Mouse (Mus musculus): ENCODE data around the gene Lce3f. TPM values are rescaled to one million over a fixed set of nuclear protein-coding genes. Genes with fewer than 3 reads are reported as not detected.
A peak's percentile ranks its signal among the peaks of the same experiment; 100 is the strongest.

Lce3f gene
- not detected in 2 replicates for polyA plus RNA-seq (2014; fragmentation: Nextera tagmentation; extraction: Ambion mirVana)

DNA sequence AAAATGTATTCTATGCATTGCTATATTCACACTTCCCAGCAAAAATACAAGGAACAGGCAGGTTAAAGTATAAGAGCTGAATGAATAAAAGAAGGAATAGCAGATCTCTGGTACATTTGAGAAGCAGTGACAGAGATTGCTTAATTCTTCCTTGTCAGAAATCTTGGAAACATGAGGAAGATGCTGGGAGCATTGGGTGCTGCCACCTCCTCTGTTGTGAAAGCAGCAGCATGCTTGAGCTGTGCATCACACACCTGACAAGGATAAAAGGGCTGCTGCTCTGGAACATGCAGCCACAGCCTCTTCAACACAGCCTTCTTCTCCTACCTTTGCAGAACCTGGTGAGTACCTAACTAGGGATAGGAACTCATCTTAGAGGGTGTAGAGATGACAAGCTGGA lies at the start of gene Lce3f:
TSS of gene Lce3f (plus strand) at position 301 of the 400 bp plus-strand sequence.
- ATAC-seq (ENCODE audit: insufficient read depth, low FRiP score, low TSS enrichment) (no peak), DNase-seq (ENCODE audit: low spot score) (no peak)
- no peak within 1 kb of the TSS for H3K9ac ChIP-seq (ENCODE audit: low read length)
- H3K27me3 ChIP-seq (ENCODE audit: control insufficient read depth, insufficient read depth, low read length), result no peaks in the 10 kb centered on the region
- no peaks in the 10 kb centered on the region for H3K4me1 ChIP-seq (ENCODE audit: control insufficient read depth, insufficient read depth, low read length)
- H3K4me3 ChIP-seq (ENCODE audit: low read depth, low read length), result no peak within 1 kb of the TSS
- H3K4me2 ChIP-seq (ENCODE audit: low read depth), result no peak within 1 kb of the TSS
- H3K36me3 ChIP-seq (ENCODE audit: control insufficient read depth, insufficient read depth, low read length), result no peaks in the 10 kb centered on the region
- no peaks in the 10 kb centered on the region for H3K9me3 ChIP-seq (ENCODE audit: control insufficient read depth, low read length)
- no peak within 1 kb of the TSS for H3K27ac ChIP-seq (ENCODE audit: low read depth, low read length)

GRCm38 (mm10) chr3:92944186-92944585 lies 47.8 kb upstream of the Lce3f start, which contains the start of gene Lce3c:
Lce3c (plus strand) TSS chr3:92944486.
- no peaks in the 10 kb centered on the region for H3K36me3 ChIP-seq (ENCODE audit: control insufficient read depth, insufficient read depth, low read length)
- no peak within 1 kb of the TSS for H3K4me2 ChIP-seq (ENCODE audit: low read depth)
- ATAC-seq (ENCODE audit: insufficient read depth, low FRiP score, low TSS enrichment), result no peak
- H3K9ac ChIP-seq (ENCODE audit: low read length), result no peak within 1 kb of the TSS
- no peak for DNase-seq (ENCODE audit: low spot score)
- no peaks in the 10 kb centered on the region for H3K4me1 ChIP-seq (ENCODE audit: control insufficient read depth, insufficient read depth, low read length)
- no peak within 1 kb of the TSS for H3K4me3 ChIP-seq (ENCODE audit: low read depth, low read length)
- WGBS, result 82% methylated on average over 1 of the region's 1 CpGs
- H3K27me3 ChIP-seq (ENCODE audit: control insufficient read depth, insufficient read depth, low read length), result no peaks in the 10 kb centered on the region
- no peaks in the 10 kb centered on the region for H3K9me3 ChIP-seq (ENCODE audit: control insufficient read depth, low read length)
- no peak within 1 kb of the TSS for H3K27ac ChIP-seq (ENCODE audit: low read depth, low read length)

DNA sequence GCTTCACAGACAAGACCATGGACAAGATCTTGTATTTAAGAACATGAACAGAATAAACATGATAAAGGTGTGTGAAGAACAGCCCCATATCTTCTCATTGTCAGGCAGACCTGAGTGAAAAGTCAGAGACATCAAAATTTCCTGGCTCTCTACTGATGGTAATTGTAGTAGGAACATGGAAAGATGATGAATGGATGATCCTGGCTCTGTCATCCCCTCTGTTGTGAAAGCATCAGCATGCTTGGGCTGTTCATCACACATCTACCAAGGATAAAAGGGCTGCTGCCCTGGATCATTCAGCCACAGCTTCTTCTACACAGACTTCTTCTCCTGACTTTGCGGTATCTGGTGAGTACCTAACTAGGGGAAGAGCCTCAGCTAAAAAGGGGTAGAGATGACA lies 34.9 kb upstream of the Lce3f start, which contains the start of gene Lce3d:
TSS of gene Lce3d (plus strand) at position 301 of the 400 bp plus-strand sequence.
- ATAC-seq (ENCODE audit: insufficient read depth, low FRiP score, low TSS enrichment) (no peak), DNase-seq (ENCODE audit: low spot score) (no peak)
- WGBS, result 88% methylated on average over 1 of the region's 1 CpGs
- Histone ChIP-seq H3K9me3 (ENCODE audit: control insufficient read depth, low read length) (no peaks in the 10 kb centered on the region), H3K27me3 (ENCODE audit: control insufficient read depth, insufficient read depth, low read length) (no peaks in the 10 kb centered on the region), H3K9ac (ENCODE audit: low read length) (no peak within 1 kb of the TSS), H3K4me2 (ENCODE audit: low read depth) (no peak within 1 kb of the TSS), H3K27ac (ENCODE audit: low read depth, low read length) (no peak within 1 kb of the TSS), H3K4me1 (ENCODE audit: control insufficient read depth, insufficient read depth, low read length) (no peaks in the 10 kb centered on the region), H3K4me3 (ENCODE audit: low read depth, low read length) (no peak within 1 kb of the TSS), H3K36me3 (ENCODE audit: control insufficient read depth, insufficient read depth, low read length) (no peaks in the 10 kb centered on the region)

GRCm38 (mm10) chr3:92966761-92967160 lies 25.3 kb upstream of the Lce3f start, which contains the start of gene Lce3e:
Lce3e (plus strand) TSS chr3:92967061.
- H3K4me3 ChIP-seq (ENCODE audit: low read depth, low read length), result no peak within 1 kb of the TSS
- no peak within 1 kb of the TSS for H3K4me2 ChIP-seq (ENCODE audit: low read depth)
- no peak for DNase-seq (ENCODE audit: low spot score)
- WGBS, result 99% methylated on average over 2 of the region's 2 CpGs
- no peak for ATAC-seq (ENCODE audit: insufficient read depth, low FRiP score, low TSS enrichment)
- no peak within 1 kb of the TSS for H3K9ac ChIP-seq (ENCODE audit: low read length)
- H3K27me3 ChIP-seq (ENCODE audit: control insufficient read depth, insufficient read depth, low read length), result no peaks in the 10 kb centered on the region
- no peaks in the 10 kb centered on the region for H3K4me1 ChIP-seq (ENCODE audit: control insufficient read depth, insufficient read depth, low read length)
- H3K36me3 ChIP-seq (ENCODE audit: control insufficient read depth, insufficient read depth, low read length), result no peaks in the 10 kb centered on the region
- no peaks in the 10 kb centered on the region for H3K9me3 ChIP-seq (ENCODE audit: control insufficient read depth, low read length)
- H3K27ac ChIP-seq (ENCODE audit: low read depth, low read length), result no peak within 1 kb of the TSS

GRCm38 (mm10) chr3:92978484-92978883 lies 13.5 kb upstream of the Lce3f start:
- H3K27ac ChIP-seq (ENCODE audit: low read depth, low read length), result no peak overlapping the region
- H3K36me3 ChIP-seq (ENCODE audit: control insufficient read depth, insufficient read depth, low read length), result no peaks in the 10 kb centered on the region
- H3K4me1 ChIP-seq (ENCODE audit: control insufficient read depth, insufficient read depth, low read length), result no peaks in the 10 kb centered on the region
- H3K9ac ChIP-seq (ENCODE audit: low read length), result no peak overlapping the region
- WGBS, result 91% methylated on average over 2 of the region's 2 CpGs
- H3K9me3 ChIP-seq (ENCODE audit: control insufficient read depth, low read length), result no peaks in the 10 kb centered on the region
- H3K27me3 ChIP-seq (ENCODE audit: control insufficient read depth, insufficient read depth, low read length), result no peaks in the 10 kb centered on the region
- no peak overlapping the region for H3K4me2 ChIP-seq (ENCODE audit: low read depth)
- no peak for DNase-seq (ENCODE audit: low spot score)
- ATAC-seq (ENCODE audit: insufficient read depth, low FRiP score, low TSS enrichment), result no peak
- no peak overlapping the region for H3K4me3 ChIP-seq (ENCODE audit: low read depth, low read length)

GRCm38 (mm10) chr3:92998691-92999090 lies 6.7 kb downstream of the Lce3f start:
- no peaks in the 10 kb centered on the region for H3K36me3 ChIP-seq (ENCODE audit: control insufficient read depth, insufficient read depth, low read length)
- no peak overlapping the region for H3K4me3 ChIP-seq (ENCODE audit: low read depth, low read length)
- H3K9ac ChIP-seq (ENCODE audit: low read length), result no peak overlapping the region
- H3K27ac ChIP-seq (ENCODE audit: low read depth, low read length), result no peak overlapping the region
- ATAC-seq (ENCODE audit: insufficient read depth, low FRiP score, low TSS enrichment) (peak; percentile 76), DNase-seq (ENCODE audit: low spot score) (peak; percentile 75)
- no peaks in the 10 kb centered on the region for H3K9me3 ChIP-seq (ENCODE audit: control insufficient read depth, low read length)
- 8% methylated on average over 7 of the region's 7 CpGs for WGBS
- H3K4me1 ChIP-seq (ENCODE audit: control insufficient read depth, insufficient read depth, low read length), result no peaks in the 10 kb centered on the region
- H3K4me2 ChIP-seq (ENCODE audit: low read depth), result no peak overlapping the region
- no peaks in the 10 kb centered on the region for H3K27me3 ChIP-seq (ENCODE audit: control insufficient read depth, insufficient read depth, low read length)

- Histone ChIP-seq H3K27me3 (ENCODE audit: control insufficient read depth, insufficient read depth, low read length) (no peaks in the 10 kb centered on the region), H3K4me1 (ENCODE audit: control insufficient read depth, insufficient read depth, low read length) (no peaks in the 10 kb centered on the region), H3K4me2 (ENCODE audit: low read depth) (no peak overlapping the region), H3K4me3 (ENCODE audit: low read depth, low read length) (no peak overlapping the region), H3K36me3 (ENCODE audit: control insufficient read depth, insufficient read depth, low read length) (no peaks in the 10 kb centered on the region), H3K27ac (ENCODE audit: low read depth, low read length) (no peak overlapping the region), H3K9me3 (ENCODE audit: control insufficient read depth, low read length) (no peaks in the 10 kb centered on the region), H3K9ac (ENCODE audit: low read length) (no peak overlapping the region)
- WGBS, result 85% methylated on average over 3 of the region's 3 CpGs
- ATAC-seq (ENCODE audit: insufficient read depth, low FRiP score, low TSS enrichment), result no peak
- DNase-seq (ENCODE audit: low spot score), result no peak
Measured at GRCm38 (mm10) chr3:93000621-93001020, 8.6 kb downstream of the Lce3f start.

DNA sequence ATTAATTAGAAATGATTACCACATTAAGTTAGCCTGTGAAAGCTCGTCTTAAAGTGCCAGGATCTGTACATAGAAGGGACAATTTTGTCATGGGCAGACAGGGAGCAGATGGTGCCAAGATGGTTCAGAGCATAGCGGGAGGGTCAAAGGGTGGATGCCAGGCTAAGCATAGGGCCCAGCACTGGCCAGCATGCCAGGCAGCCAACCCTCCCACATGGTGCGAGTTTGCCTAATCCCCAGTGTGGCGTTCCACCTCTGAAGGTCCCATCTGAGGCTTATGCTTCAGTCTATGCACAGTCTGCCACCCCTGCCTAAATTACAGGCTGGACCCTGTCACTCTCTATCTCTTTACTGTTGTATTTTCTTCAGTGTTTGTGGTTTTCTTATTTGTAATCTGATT lies 10.8 kb downstream of the Lce3f start:
- DNase-seq (ENCODE audit: low spot score) (no peak), ATAC-seq (ENCODE audit: insufficient read depth, low FRiP score, low TSS enrichment) (no peak)
- no peak overlapping the region for H3K27ac ChIP-seq (ENCODE audit: low read depth, low read length)
- H3K36me3 ChIP-seq (ENCODE audit: control insufficient read depth, insufficient read depth, low read length), result no peaks in the 10 kb centered on the region
- H3K9ac ChIP-seq (ENCODE audit: low read length), result no peak overlapping the region
- H3K9me3 ChIP-seq (ENCODE audit: control insufficient read depth, low read length), result no peaks in the 10 kb centered on the region
- H3K4me1 ChIP-seq (ENCODE audit: control insufficient read depth, insufficient read depth, low read length), result no peaks in the 10 kb centered on the region
- no peak overlapping the region for H3K4me3 ChIP-seq (ENCODE audit: low read depth, low read length)
- H3K27me3 ChIP-seq (ENCODE audit: control insufficient read depth, insufficient read depth, low read length), result no peaks in the 10 kb centered on the region
- H3K4me2 ChIP-seq (ENCODE audit: low read depth), result no peak overlapping the region
- WGBS, result 84% methylated on average over 4 of the region's 4 CpGs

- no peaks in the 10 kb centered on the region for H3K36me3 ChIP-seq (ENCODE audit: control insufficient read depth, insufficient read depth, low read length)
- under 1% methylated on average over 24 of the region's 24 CpGs for WGBS
- H3K27me3 ChIP-seq (ENCODE audit: control insufficient read depth, insufficient read depth, low read length), result no peaks in the 10 kb centered on the region
- H3K4me3 ChIP-seq (ENCODE audit: low read depth, low read length), result peak overlapping the region; percentile 31
- DNase-seq (ENCODE audit: low spot score), result peak; percentile 80
- H3K27ac ChIP-seq (ENCODE audit: low read depth, low read length), result 0 out of 2 replicates have a peak overlapping the region, but pooled peaks have one; percentile 8
- H3K9ac ChIP-seq (ENCODE audit: low read length), result peak overlapping the region; percentile 55
- ATAC-seq (ENCODE audit: insufficient read depth, low FRiP score, low TSS enrichment), result peak; percentile 83
- H3K4me1 ChIP-seq (ENCODE audit: control insufficient read depth, insufficient read depth, low read length), result no peaks in the 10 kb centered on the region
- no peaks in the 10 kb centered on the region for H3K9me3 ChIP-seq (ENCODE audit: control insufficient read depth, low read length)
- H3K4me2 ChIP-seq (ENCODE audit: low read depth), result peak overlapping the region; percentile 62
Measured at GRCm38 (mm10) chr3:93014378-93014801, 22.4 kb downstream of the Lce3f start.

Measured in neural tube, embryonic 11.5 days (tissue).